Mouse (Mus musculus) MEL (cell line): ENCODE results near the gene Zfp386. TPM values are rescaled to one million over a fixed set of nuclear protein-coding genes. Genes with fewer than 3 reads are reported as not detected.

Experiments used
- DNase-seq: peaks from one replicate; pipeline ENCODE4 v3.0.0; 2011; ENCODE audit warnings: low read depth, low spot score
- H3K27ac ChIP-seq: 2 replicates; pipeline ENCODE4 v1.5.1; 2012; ENCODE audit warnings: low read depth, mild to moderate bottlenecking, control low read depth, low read length, moderate library complexity; ENCODE audit not compliant: control insufficient read depth
- H3K27me3 ChIP-seq, 2 experiments: fragments of 150-350 bp in 1 of 2; sonication (generic) in 1 of 2; 2 replicates each; pipeline ENCODE4 v1.6.1; 2012; ENCODE audit warnings: low read length in 2 of 2, mild to moderate bottlenecking in 2 of 2, improper control_type of control experiment in 1 of 2, moderate library complexity in 1 of 2; ENCODE audit not compliant: insufficient read depth in 2 of 2, control insufficient read depth in 1 of 2
- H3K36me3 ChIP-seq, 2 experiments: 2 replicates each; pipeline ENCODE4 v1.6.1; 2012 to 2014; ENCODE audit warnings: low read length in 2 of 2, improper control_type of control experiment in 1 of 2, inconsistent platforms in 1 of 2, mild to moderate bottlenecking in 1 of 2; ENCODE audit not compliant: insufficient read depth in 2 of 2, control insufficient read depth in 1 of 2
- H3K4me1 ChIP-seq, 2 experiments: fragments of 150-350 bp in 1 of 2; sonication (generic) in 1 of 2; 2 replicates each; pipeline ENCODE4 v1.6.1; 2012; ENCODE audit warnings: low read length in 2 of 2, improper control_type of control experiment in 1 of 2, mild to moderate bottlenecking in 1 of 2; ENCODE audit not compliant: insufficient read depth in 2 of 2, control insufficient read depth in 1 of 2
- H3K4me3 ChIP-seq, 2 experiments: fragments of 150-350 bp in 1 of 2; sonication (generic) in 1 of 2; 2 replicates each; pipeline ENCODE4 v1.5.1; 2012; ENCODE audit warnings: low read depth in 2 of 2, low read length in 2 of 2, mild to moderate bottlenecking in 2 of 2, moderate library complexity in 2 of 2, control low read depth in 1 of 2, improper control_type of control experiment in 1 of 2; ENCODE audit not compliant: control insufficient read depth in 1 of 2, insufficient read depth in 1 of 2
- H3K79me2 ChIP-seq: 2 replicates; pipeline ENCODE4 v1.6.1; 2012; ENCODE audit warnings: mild to moderate bottlenecking, low read length, moderate library complexity; ENCODE audit not compliant: control insufficient read depth, poor library complexity, insufficient read depth
- H3K9ac ChIP-seq: 2 replicates; pipeline ENCODE4 v1.6.1; 2012; ENCODE audit warnings: low read depth, mild to moderate bottlenecking, control low read depth, low read length, moderate library complexity; ENCODE audit not compliant: control insufficient read depth, poor library complexity, severe bottlenecking
- H3K9me3 ChIP-seq: fragments of 150-350 bp; sonication (generic); replicated peaks from 2 replicates; pipeline ENCODE4 v1.6.1; 2012; ENCODE audit warnings: mild to moderate bottlenecking, low read length, improper control_type of control experiment, moderate library complexity; ENCODE audit not compliant: insufficient read depth
- BHLHE40 ChIP-seq: IDR thresholded peaks from 2 replicates; pipeline ENCODE4 v1.6.1; 2012; ENCODE audit warnings: low read depth, mild to moderate bottlenecking, inconsistent platforms, low read length, improper control_type of control experiment, borderline replicate concordance
- E2F4 ChIP-seq: IDR thresholded peaks from 2 replicates; pipeline ENCODE4 v1.6.1; 2011; ENCODE audit warnings: low read depth, low read length, improper control_type of control experiment, borderline replicate concordance
- EP300 ChIP-seq, 2 experiments: IDR thresholded peaks; 2 replicates each; pipeline ENCODE4 v1.6.1; 2011; ENCODE audit warnings: improper control_type of control experiment in 2 of 2, low read length in 2 of 2, low read depth in 1 of 2, mild to moderate bottlenecking in 1 of 2
- ETS1 ChIP-seq: IDR thresholded peaks from 2 replicates; pipeline ENCODE4 v1.6.1; 2012; ENCODE audit warnings: low read depth, mild to moderate bottlenecking, inconsistent platforms, low read length, improper control_type of control experiment, moderate library complexity
- GABPA ChIP-seq: IDR thresholded peaks from 2 replicates; pipeline ENCODE4 v1.6.1; 2012; ENCODE audit warnings: low read depth, mild to moderate bottlenecking, inconsistent platforms, low read length, improper control_type of control experiment, moderate library complexity
- GATA1 ChIP-seq: IDR thresholded peaks from 2 replicates; pipeline ENCODE4 v1.6.1; 2011; ENCODE audit warnings: low read depth, low read length, improper control_type of control experiment
- HCFC1 ChIP-seq: IDR thresholded peaks from 2 replicates; pipeline ENCODE4 v1.6.1; 2012; ENCODE audit warnings: low read depth, mild to moderate bottlenecking, inconsistent platforms, low read length, improper control_type of control experiment, moderate library complexity
- KAT2A ChIP-seq: conservative IDR thresholded peaks from 2 replicates; pipeline ENCODE4 v1.6.1; 2012; ENCODE audit warnings: low read depth, low read length, improper control_type of control experiment, inconsistent platforms
- MAX ChIP-seq: IDR thresholded peaks from 2 replicates; pipeline ENCODE4 v1.6.1; 2011; ENCODE audit warnings: low read length, improper control_type of control experiment
- MYB ChIP-seq: IDR thresholded peaks from 2 replicates; pipeline ENCODE4 v1.6.1; 2011; ENCODE audit warnings: mild to moderate bottlenecking, low read depth, low read length, improper control_type of control experiment
- NELFE ChIP-seq: IDR thresholded peaks from 2 replicates; pipeline ENCODE4 v1.6.1; 2011; ENCODE audit warnings: low read depth, low read length, improper control_type of control experiment
- POLR2A ChIP-seq, 2 experiments: IDR thresholded peaks; 2 replicates each; pipeline ENCODE4 v1.6.1; 2011 to 2012; ENCODE audit warnings: low read length in 2 of 2, mild to moderate bottlenecking in 2 of 2, control low read depth in 1 of 2, improper control_type of control experiment in 1 of 2, low read depth in 1 of 2, moderate library complexity in 1 of 2; ENCODE audit not compliant: control insufficient read depth in 1 of 2, insufficient read depth in 1 of 2, poor library complexity in 1 of 2
- POLR2AphosphoS2 ChIP-seq: IDR thresholded peaks from 2 replicates; pipeline ENCODE4 v1.6.1; 2011; ENCODE audit warnings: low read length, improper control_type of control experiment
- RCOR1 ChIP-seq: IDR thresholded peaks from 2 replicates; pipeline ENCODE4 v1.6.1; 2012; ENCODE audit warnings: low read depth, mild to moderate bottlenecking, inconsistent platforms, low read length, improper control_type of control experiment
- SIN3A ChIP-seq: IDR thresholded peaks from 2 replicates; pipeline ENCODE4 v1.6.1; 2012; ENCODE audit warnings: low read length, improper control_type of control experiment, inconsistent platforms
- SMC3 ChIP-seq: IDR thresholded peaks from 2 replicates; pipeline ENCODE4 v1.6.1; 2011; ENCODE audit warnings: low read depth, low read length, improper control_type of control experiment
- TCF12 ChIP-seq: IDR thresholded peaks from 2 replicates; pipeline ENCODE4 v1.6.1; 2014; ENCODE audit warnings: low read depth, mild to moderate bottlenecking, inconsistent platforms, low read length, improper control_type of control experiment, moderate library complexity
- UBTF ChIP-seq: IDR thresholded peaks from 2 replicates; pipeline ENCODE4 v1.6.1; 2012; ENCODE audit warnings: low read depth, mild to moderate bottlenecking, inconsistent platforms, low read length, improper control_type of control experiment, moderate library complexity, borderline replicate concordance; ENCODE audit not compliant: insufficient read depth
- ZC3H11A ChIP-seq: IDR thresholded peaks from 2 replicates; pipeline ENCODE4 v1.6.1; 2012; ENCODE audit warnings: low read depth, mild to moderate bottlenecking, inconsistent platforms, low read length, improper control_type of control experiment
- ZKSCAN1 ChIP-seq: IDR thresholded peaks from 2 replicates; pipeline ENCODE4 v1.6.1; 2012; ENCODE audit warnings: low read depth, mild to moderate bottlenecking, inconsistent platforms, low read length, improper control_type of control experiment, moderate library complexity
- ZMIZ1 ChIP-seq: IDR thresholded peaks from 2 replicates; pipeline ENCODE4 v1.6.1; 2012; ENCODE audit warnings: low read depth, mild to moderate bottlenecking, inconsistent platforms, low read length, improper control_type of control experiment, moderate library complexity
- ZNF384 ChIP-seq: IDR thresholded peaks from 2 replicates; pipeline ENCODE4 v1.6.1; 2012; ENCODE audit warnings: low read depth, mild to moderate bottlenecking, inconsistent platforms, low read length, improper control_type of control experiment
- polyA plus RNA-seq, 2 experiments: library from polyadenylated mRNA; stranded (reverse) in 1 of 2; unstranded in 1 of 2; fragments of >175 nt in 1 of 2; fragments of >200 nt in 1 of 2; gene quantifications; 2 replicates each; pipeline versions ENCODE4 v1.2.1 to v1.2.4; 2012; ENCODE audit warnings: low replicate concordance in 2 of 2, low read depth in 1 of 2; ENCODE audit not compliant: insufficient read length in 2 of 2, insufficient read depth in 1 of 2, missing spikeins in 1 of 2
- total RNA-seq: library from RNA; depleted of rRNA; stranded (reverse); fragments of 300-350 nt; gene quantifications from 2 replicates; pipeline ENCODE4 v1.2.3, GENCODE M21; 2012

Zfp386 gene
- total and polyA plus RNA-seq, 3 experiments: 28.8 to 37.1 TPM; not detected in 1

- Histone ChIP-seq H3K36me3 (peaks cover 0 to 57% of the 10 kb centered on the region in 2 experiments; a peak in 3 of 4 replicates), H3K4me1 (no peaks in the 10 kb centered on the region)
Measured at GRCm38 (mm10) chr12:116056112-116056511, 8.6 kb downstream of the Zfp386 start.

GRCm38 (mm10) chr12:116061561-116062193 lies 14.2 kb downstream of the Zfp386 start:
- TF ChIP-seq HCFC1 (no peak), POLR2AphosphoS2 (peak; percentile 52; the same call in 1 of the 2 replicates)
- Histone ChIP-seq H3K36me3 (peaks cover 0 to 30% of the 10 kb centered on the region in 2 experiments; a peak in 2 of 4 replicates), H3K4me1 (no peaks in the 10 kb centered on the region), H3K9ac (no peak overlapping the region), H3K9me3 (no peaks in the 10 kb centered on the region), H3K27me3 (no peaks in the 10 kb centered on the region), H3K27ac (no peak overlapping the region), H3K79me2 (no peaks in the 10 kb centered on the region), H3K4me3 (no peak overlapping the region)
- DNase-seq: no peak

More at GRCm38 (mm10) chr12:116056112-116056511, 8.6 kb downstream of the Zfp386 start:
- H3K9ac ChIP-seq: no peak overlapping the region
- peaks cover 7% of the 10 kb centered on the region for H3K79me2 ChIP-seq
- H3K27ac ChIP-seq: no peak overlapping the region
- TF ChIP-seq POLR2A (IDR thresholded peaks at IDR 0.05; ENCODE audit: control insufficient read depth in 1 of 2, insufficient read depth in 1 of 2, low read depth in 1 of 2, low read length in 2 of 2, poor library complexity in 1 of 2) (no peak), ETS1 (no peak), TCF12 (no peak), MYB (no peak), ZMIZ1 (no peak)
- no peaks in the 10 kb centered on the region for H3K27me3 ChIP-seq
- no peak overlapping the region for H3K4me3 ChIP-seq
- H3K9me3 ChIP-seq: no peaks in the 10 kb centered on the region
- no peak for DNase-seq

- Histone ChIP-seq H3K4me3 (no peak overlapping the region), H3K27me3 (no peaks in the 10 kb centered on the region), H3K4me1 (no peaks in the 10 kb centered on the region), H3K9ac (no peak overlapping the region), H3K36me3 (peaks cover 0 to 28% of the 10 kb centered on the region in 2 experiments; a peak in 2 of 4 replicates), H3K9me3 (no peaks in the 10 kb centered on the region), H3K27ac (no peak overlapping the region), H3K79me2 (no peaks in the 10 kb centered on the region)
- TF ChIP-seq MYB (no peak), EP300 (IDR thresholded peaks at IDR 0.05; ENCODE audit: low read depth in 1 of 2, low read length in 2 of 2) (no peak), GATA1 (no peak), KAT2A (no peak), ETS1 (no peak), SMC3 (no peak), NELFE (no peak), GABPA (no peak), UBTF (no peak), ZKSCAN1 (no peak), BHLHE40 (no peak), HCFC1 (no peak), RCOR1 (no peak), MAX (no peak), ZNF384 (no peak), ZC3H11A (no peak), E2F4 (no peak), TCF12 (no peak), SIN3A (no peak)
- DNase-seq: no peak
Measured at GRCm38 (mm10) chr12:116062194-116062583, 14.7 kb downstream of the Zfp386 start.
